Mouse (Mus musculus) large intestine, adult 2 months (tissue): ENCODE data around the gene Gm13289. TPM values are rescaled to one million over a fixed set of nuclear protein-coding genes. Genes with fewer than 3 reads are reported as not detected.
"Not testable (repeated sequence)": the region's sequence is repeated elsewhere in the genome, so short reads cannot be mapped to it uniquely, and the experiment has no call there.

ENCODE experiments used
- DNase-seq: peaks from one replicate; pipeline ENCODE4 v3.0.0-alpha.2; 2012; ENCODE audit warnings: low read depth, low spot score
- WGBS: fragments of 180-500 bp; shearing (Covaris S2); methylation state at CpG from one replicate; pipeline ENCODE4 v1.1.7; 2018; 5-methylcytosine and 5-hydroxymethylcytosine counted together
- polyA plus RNA-seq: library from polyadenylated mRNA; depleted of rRNA; stranded (reverse); fragments of >200 nt; gene quantifications from 2 replicates; pipeline ENCODE4 v1.2.3, GENCODE M21; 2012; rRNA removed

Gm13289 gene
- not detected in 2 replicates for polyA plus RNA-seq

- WGBS: no CpG with 5 or more reads among the region's 29 CpGs
- DNase-seq: not testable (repeated sequence)
Observed at GRCm38 (mm10) chr4:88776622-88777021, at the start of gene Gm13289. TSS of gene Gm13289 (plus strand) at chr4:88776922.

- WGBS: 0% methylated on average over 1 of the region's 1 CpGs
- DNase-seq: no peak
Observed at GRCm38 (mm10) chr4:88727324-88727723, 49.4 kb upstream of the Gm13289 start.

DNA sequence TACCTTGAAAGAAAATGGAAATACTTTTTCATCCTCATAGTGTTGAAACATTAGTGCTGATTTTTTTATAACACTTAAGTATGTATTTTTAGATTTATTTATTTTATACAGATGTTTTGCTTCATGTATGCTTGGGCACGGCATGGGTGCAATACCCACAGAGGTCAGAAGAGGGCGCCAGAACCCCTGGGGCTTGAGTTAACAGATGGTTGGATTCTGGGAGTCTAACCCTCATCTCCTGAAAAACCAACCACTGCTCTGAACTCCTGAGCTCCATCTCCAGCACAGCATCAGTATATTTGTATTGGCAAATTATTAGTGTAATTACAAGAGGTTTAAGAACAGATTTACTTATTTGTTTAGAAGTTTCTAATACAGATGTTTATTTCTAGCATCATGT lies 38.2 kb upstream of the Gm13289 start:
- DNase-seq: no peak
- 0% methylated on average over 2 of the region's 2 CpGs for WGBS

- no peak for DNase-seq
- WGBS: 82% methylated on average over 6 of the region's 6 CpGs
Observed at GRCm38 (mm10) chr4:88739036-88739435, 37.7 kb upstream of the Gm13289 start.

DNA sequence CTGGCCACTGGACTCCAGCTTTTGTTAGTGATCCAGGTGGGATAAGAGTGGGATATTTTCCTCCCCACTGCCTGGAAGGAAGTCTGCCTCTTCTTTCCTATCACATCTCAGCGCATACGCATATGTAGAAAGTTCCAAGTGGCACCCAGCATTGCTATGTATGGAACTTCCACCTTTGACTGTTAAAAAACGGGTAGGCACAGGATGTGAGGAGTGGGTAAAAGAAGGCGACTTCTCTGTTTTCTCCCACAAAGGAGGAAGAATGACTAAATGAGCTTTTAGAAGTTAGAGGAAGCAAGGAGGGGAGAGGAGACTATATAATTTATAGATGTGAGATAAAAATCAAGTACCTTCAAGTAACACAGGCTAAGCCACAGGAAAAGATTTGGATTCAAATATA lies 35.3 kb upstream of the Gm13289 start:
- WGBS: 82% methylated on average over 4 of the region's 4 CpGs
- DNase-seq: no peak

GRCm38 (mm10) chr4:88742771-88743371 lies 33.9 kb upstream of the Gm13289 start:
- 57% methylated on average over 7 of the region's 7 CpGs for WGBS
- DNase-seq: no peak

DNA sequence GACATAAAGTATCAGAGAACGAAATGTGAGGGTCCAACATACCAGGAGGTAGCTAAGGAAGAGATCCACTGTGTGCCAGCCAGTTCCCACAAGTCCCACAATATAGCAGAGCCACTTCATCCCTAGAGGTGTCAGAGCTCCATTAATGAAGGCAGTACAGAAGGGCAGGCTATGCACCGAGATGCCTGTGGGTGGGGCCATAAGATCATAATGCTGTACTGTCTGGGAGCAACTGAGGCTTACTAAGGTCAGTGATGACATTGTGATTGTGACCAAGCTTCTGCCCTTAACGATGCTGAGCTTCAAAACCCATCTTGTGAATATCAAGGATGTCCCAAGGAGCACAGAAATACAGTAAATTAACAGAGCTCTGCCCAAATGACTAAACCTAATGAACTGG lies 32.5 kb upstream of the Gm13289 start:
- WGBS: 66% methylated on average over 3 of the region's 3 CpGs
- DNase-seq: no peak

- WGBS: 69% methylated on average over 6 of the region's 6 CpGs
- no peak for DNase-seq
Observed at GRCm38 (mm10) chr4:88749926-88750325, 26.8 kb upstream of the Gm13289 start.

DNA sequence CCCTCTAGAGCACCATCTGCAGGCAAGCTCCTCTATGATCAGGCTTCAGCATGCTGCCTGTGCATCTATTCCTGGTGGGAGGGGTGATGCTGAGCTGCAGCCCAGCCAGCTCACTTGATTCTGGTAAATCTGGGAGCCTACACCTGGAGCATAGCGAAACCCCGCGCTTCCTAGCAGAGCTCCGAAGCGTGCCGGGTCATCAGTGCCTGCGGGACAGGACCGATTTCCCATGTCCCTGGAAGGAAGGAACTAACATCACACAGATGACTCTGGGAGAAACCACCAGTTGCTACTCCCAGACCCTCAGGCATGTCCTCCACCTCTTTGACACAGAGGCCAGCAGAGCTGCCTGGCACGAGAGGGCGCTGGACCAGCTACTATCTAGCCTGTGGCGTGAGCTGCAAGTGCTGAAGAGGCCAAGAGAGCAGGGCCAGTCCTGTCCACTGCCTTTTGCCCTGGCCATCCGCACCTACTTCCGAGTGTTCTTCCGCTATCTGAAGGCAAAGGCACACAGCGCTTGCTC lies 21.8 kb upstream of the Gm13289 start, which contains the start of gene Gm13271:
Gene Gm13271, plus strand, starts transcription at position 51 of the 523 bp plus-strand sequence.
- WGBS: 84% methylated on average over 15 of the region's 15 CpGs
- not testable (repeated sequence) for DNase-seq

- 8% methylated on average over 29 of the region's 31 CpGs for WGBS
- not testable (repeated sequence) for DNase-seq
Observed at GRCm38 (mm10) chr4:88756581-88757513, 19.9 kb upstream of the Gm13289 start.

GRCm38 (mm10) chr4:88757628-88758031 lies 19.1 kb upstream of the Gm13289 start:
- peak; percentile 35 for DNase-seq
- WGBS: under 1% methylated on average over 21 of the region's 21 CpGs

GRCm38 (mm10) chr4:88758751-88759150 lies 18.0 kb upstream of the Gm13289 start:
- DNase-seq: not testable (repeated sequence)
- 83% methylated on average over 9 of the region's 9 CpGs for WGBS

DNA sequence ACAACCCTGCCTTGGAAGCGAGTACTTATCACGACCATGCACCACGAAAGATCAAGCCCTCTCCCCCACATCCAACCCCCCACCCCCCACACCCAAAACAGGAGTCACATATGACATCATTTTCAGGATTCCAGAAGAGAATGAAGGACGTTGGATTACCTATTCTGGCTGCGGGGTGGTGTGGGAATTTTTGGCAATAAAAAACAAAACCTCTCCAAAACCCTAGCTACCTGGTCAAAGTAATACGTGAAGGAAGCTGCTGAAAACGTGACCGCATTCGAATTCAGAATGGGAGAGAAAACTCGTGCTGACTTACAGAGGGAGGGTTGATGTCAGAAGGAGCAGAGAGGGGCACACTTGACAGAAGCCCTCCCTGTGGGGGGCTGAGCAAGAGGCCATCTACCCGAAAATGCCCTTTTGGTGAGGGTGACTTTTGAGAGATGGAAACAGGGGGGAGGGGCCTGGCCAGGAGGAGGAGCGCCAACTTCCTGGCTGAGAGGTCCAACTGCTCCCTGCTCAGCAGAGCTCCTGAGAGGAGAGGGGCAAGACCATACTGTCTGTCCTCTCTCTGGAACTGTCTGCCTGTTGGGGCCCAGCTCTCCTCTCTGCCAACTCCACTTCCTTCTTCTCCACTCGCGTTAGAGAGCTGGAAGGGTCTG lies 17.0 kb upstream of the Gm13289 start, which contains the start of gene Gm13283:
Gene Gm13283, plus strand, starts transcription at position 510 of the 659 bp plus-strand sequence.
- WGBS: 19% methylated on average over 10 of the region's 14 CpGs
- DNase-seq: not testable (repeated sequence)

DNA sequence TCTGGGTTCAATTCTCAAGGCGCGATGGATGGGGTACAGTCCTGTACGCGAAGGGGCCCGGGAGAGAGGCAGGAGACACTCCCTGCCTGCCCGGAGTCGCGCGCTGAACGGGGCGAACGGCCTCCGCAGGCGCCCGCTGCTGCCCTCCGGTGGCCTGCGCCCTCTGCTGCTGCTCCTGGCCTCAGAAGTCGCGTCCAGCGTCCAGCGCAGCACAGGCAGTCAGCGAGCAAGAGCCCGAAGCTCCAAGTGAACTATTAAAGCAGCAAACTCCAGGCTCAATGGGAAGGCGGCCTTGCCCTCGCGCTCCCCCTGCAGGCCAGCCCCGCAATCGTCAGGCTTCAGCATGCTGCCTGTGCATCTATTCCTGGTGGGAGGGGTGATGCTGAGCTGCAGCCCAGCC lies 16.3 kb upstream of the Gm13289 start:
- 0% methylated on average over 24 of the region's 28 CpGs for WGBS
- peak; percentile 51 for DNase-seq

DNA sequence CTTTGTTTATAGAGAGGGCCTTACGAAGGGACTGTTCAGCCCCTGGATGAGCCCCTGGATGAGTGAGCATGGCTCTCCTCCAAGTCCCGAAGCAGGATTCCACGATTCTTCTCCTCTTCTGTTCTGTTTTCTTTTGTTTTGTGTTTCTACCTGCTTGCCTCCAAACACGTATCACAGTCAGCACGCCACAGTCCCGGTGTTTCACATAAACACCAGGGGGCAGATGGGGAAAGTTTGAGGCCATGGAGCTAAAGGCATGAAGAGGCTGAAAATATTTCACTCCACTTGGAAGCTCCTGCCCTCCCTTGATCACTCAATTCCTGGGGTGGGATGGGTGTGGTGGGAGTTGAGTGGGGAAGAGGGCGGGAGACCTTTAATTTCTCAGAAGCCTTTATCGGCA lies 14.9 kb upstream of the Gm13289 start:
- not testable (repeated sequence) for DNase-seq
- WGBS: 70% methylated on average over 6 of the region's 8 CpGs

- not testable (repeated sequence) for DNase-seq
- WGBS: 49% methylated on average over 9 of the region's 9 CpGs
Observed at GRCm38 (mm10) chr4:88762341-88762740, 14.4 kb upstream of the Gm13289 start.

GRCm38 (mm10) chr4:88763384-88764018 lies 13.2 kb upstream of the Gm13289 start:
- WGBS: 3% methylated on average over 34 of the region's 42 CpGs
- DNase-seq: peak; percentile 25

DNA sequence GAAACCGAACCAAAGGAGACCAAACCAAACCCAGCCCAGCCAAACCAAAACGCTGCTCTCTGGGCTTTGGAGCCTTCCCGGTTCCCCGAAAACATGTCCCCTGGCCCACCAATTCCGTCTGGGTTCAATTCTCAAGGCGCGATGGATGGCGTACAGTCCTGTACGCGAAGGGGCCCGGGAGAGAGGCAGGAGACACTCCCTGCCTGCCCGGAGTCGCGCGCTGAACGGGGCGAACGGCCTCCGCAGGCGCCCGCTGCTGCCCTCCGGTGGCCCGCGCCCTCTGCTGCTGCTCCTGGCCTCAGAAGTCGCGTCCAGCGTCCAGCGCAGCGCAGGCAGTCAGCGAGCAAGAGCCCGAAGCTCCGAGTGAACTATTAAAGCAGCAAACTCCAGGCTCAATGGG lies 3.2 kb upstream of the Gm13289 start, which contains the start of gene Gm13290:
Gene Gm13290, plus strand, starts transcription at position 301 of the 400 bp plus-strand sequence.
- not testable (repeated sequence) for DNase-seq
- no CpG with 5 or more reads among the region's 32 CpGs for WGBS

- WGBS: no CpG with 5 or more reads among the region's 29 CpGs
Observed at GRCm38 (mm10) chr4:88779550-88779949, 2.8 kb downstream of the Gm13289 start, which contains the start of gene Gm13272. TSS of gene Gm13272 (plus strand) at chr4:88779850.

More at GRCm38 (mm10) chr4:88779550-88779949, 2.8 kb downstream of the Gm13289 start, which contains the start of gene Gm13272:
- not testable (repeated sequence) for DNase-seq
